Mouse (Mus musculus) liver, postnatal 0 days (tissue): ENCODE results near the gene Osmr.

Experiments used
- CTCF ChIP-seq: sonication (generic); IDR thresholded peaks from 2 replicates; pipeline ENCODE4 v1.5.1; 2016; ENCODE audit warnings: antibody characterized with exemption, low read depth
- EP300 ChIP-seq: IDR thresholded peaks from 2 replicates; pipeline ENCODE4 v1.6.1; 2016; ENCODE audit warnings: antibody characterized with exemption, low read depth, mild to moderate bottlenecking

GRCm38 (mm10) chr15:6919406-6919805 lies 44.6 kb upstream of the Osmr start:
- TF ChIP-seq CTCF (no peak), EP300 (no peak)
